Mouse (Mus musculus): ENCODE data around the gene Smim14. TPM values are rescaled to one million over a fixed set of nuclear protein-coding genes. Genes with fewer than 3 reads are reported as not detected.
"Not testable (repeated sequence)": the region's sequence is repeated elsewhere in the genome, so short reads cannot be mapped to it uniquely, and the experiment has no call there.

The Smim14 gene
- 10 to 100 TPM; 45.5 to 49.0 TPM for total RNA-seq (2021)
- long read RNA-seq, experiment 1, full-length matches to known transcripts: 51 of 65 reads
- long read RNA-seq, experiment 1, partial matches to known transcripts: 2 of 65 reads
- long read RNA-seq, experiment 1, other reads (novel, unspliced or antisense): 12 of 65 reads
- long read RNA-seq, experiment 2, full-length matches to known transcripts: 39 of 53 reads
- long read RNA-seq, experiment 2, partial matches to known transcripts: 0 of 53 reads
- long read RNA-seq, experiment 2, other reads (novel, unspliced or antisense): 14 of 53 reads

GRCm38 (mm10) chr5:65536751-65537419, at the start of gene Smim14, which contains the start of gene Ube2k:
Gene Smim14 (minus strand): TSS chr5:65537184.
Gene Ube2k (plus strand): TSS chr5:65537233.
- DNase-seq: peak; percentile 95

- DNase-seq: no peak
Observed at GRCm38 (mm10) chr5:65586291-65586690, 49.3 kb upstream of the Smim14 start.

- DNase-seq: no peak
Observed at GRCm38 (mm10) chr5:65578545-65578944, 41.6 kb upstream of the Smim14 start.

GRCm38 (mm10) chr5:65575896-65576295, 38.9 kb upstream of the Smim14 start:
- no peak for DNase-seq

- DNase-seq: no peak
Observed at GRCm38 (mm10) chr5:65574876-65575275, 37.9 kb upstream of the Smim14 start.

- DNase-seq: no peak
Observed at GRCm38 (mm10) chr5:65565486-65565885, 28.5 kb upstream of the Smim14 start.

- peak; percentile 7 for DNase-seq
Observed at GRCm38 (mm10) chr5:65561125-65561893, 24.3 kb upstream of the Smim14 start.

GRCm38 (mm10) chr5:65557109-65557508, 20.1 kb upstream of the Smim14 start:
- DNase-seq: no peak

- DNase-seq: no peak
Observed at GRCm38 (mm10) chr5:65549677-65550076, 12.7 kb upstream of the Smim14 start.

- DNase-seq: no peak
Observed at GRCm38 (mm10) chr5:65544616-65545015, 7.6 kb upstream of the Smim14 start.

- no peak for DNase-seq
Observed at GRCm38 (mm10) chr5:65543491-65543890, 6.5 kb upstream of the Smim14 start.

- DNase-seq: no peak
Observed at GRCm38 (mm10) chr5:65541889-65542288, 4.9 kb upstream of the Smim14 start.

- DNase-seq: no peak
Observed at GRCm38 (mm10) chr5:65539786-65540185, 2.8 kb upstream of the Smim14 start.

GRCm38 (mm10) chr5:65538829-65539228, 1.8 kb upstream of the Smim14 start:
- no peak for DNase-seq

GRCm38 (mm10) chr5:65538121-65538520, 1.1 kb upstream of the Smim14 start:
- DNase-seq: no peak

GRCm38 (mm10) chr5:65537420-65538071, 562 bp upstream of the Smim14 start:
- no peak for DNase-seq

- DNase-seq: not testable (repeated sequence)
Observed at GRCm38 (mm10) chr5:65536068-65536465, 917 bp downstream of the Smim14 start.

- no peak for DNase-seq
Observed at GRCm38 (mm10) chr5:65535457-65536067, 1.4 kb downstream of the Smim14 start.

- no peak for DNase-seq
Observed at GRCm38 (mm10) chr5:65534496-65534895, 2.5 kb downstream of the Smim14 start.

- no peak for DNase-seq
Observed at GRCm38 (mm10) chr5:65531283-65531682, 5.7 kb downstream of the Smim14 start.

- no peak for DNase-seq
Observed at GRCm38 (mm10) chr5:65525674-65526443, 11.1 kb downstream of the Smim14 start.

Measured in gastrocnemius, postnatal 10 days (tissue).